9 mouse cellular contexts compared by ENCODE assay signal in the genomic region with DNA sequence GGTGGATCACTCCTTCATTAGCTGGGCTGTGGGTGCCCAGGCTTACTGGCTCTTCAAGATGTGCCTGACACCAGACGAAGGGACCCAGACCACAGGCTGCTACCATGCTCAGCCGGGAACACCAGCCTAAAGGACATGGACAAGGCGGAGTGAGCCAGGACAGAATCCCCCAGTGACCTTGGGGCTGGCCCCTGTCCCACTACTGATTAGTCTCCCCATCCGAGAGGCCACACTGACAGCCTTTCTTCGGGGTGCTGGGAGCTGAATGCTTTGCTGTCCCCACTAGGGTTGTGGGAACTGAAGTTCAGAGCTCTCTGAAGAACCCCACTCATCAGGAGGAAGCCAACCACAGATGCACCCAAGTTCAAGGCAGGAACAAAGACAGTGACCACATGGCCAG. TPM values are rescaled to one million over a fixed set of nuclear protein-coding genes. Genes with fewer than 3 reads are reported as not detected.
DNase-seq lines count a peak whose midpoint lies in the region; ATAC-seq lines count a peak whose summit lies in the region.
"Had no signal": no experiment of that assay in that cellular context is flagged by ENCODE, and none has a peak within 500 bp of the region (broad histone marks: within the 10 kb centered on the region; RNA-seq: fewer than 3 reads in every experiment).

No protein-coding gene starts in this region.

- H3K4me3 ChIP-seq in kidney, embryonic 14.5 days (ENCODE audit: low read length), result peak overlapping the region; percentile 84
- H3K4me3 ChIP-seq in embryonic facial prominence, embryonic 13.5 days, result peak overlapping the region; percentile 84
- peak overlapping the region; percentile 86 for H3K4me3 ChIP-seq in hindbrain, embryonic 13.5 days
- H3K4me3 ChIP-seq in midbrain, embryonic 15.5 days, result peak overlapping the region; percentile 90

- peaks cover 32% of the 10 kb centered on the region for H3K4me1 ChIP-seq in kidney, embryonic 14.5 days (ENCODE audit: control insufficient read depth, insufficient read depth, low read length)
- H3K4me1 ChIP-seq in embryonic facial prominence, embryonic 13.5 days, result peaks cover 48% of the 10 kb centered on the region
- H3K4me1 ChIP-seq in hindbrain, embryonic 13.5 days (replicated peaks), result peaks cover 54% of the 10 kb centered on the region
- H3K4me1 ChIP-seq in midbrain, embryonic 15.5 days, result peaks cover 48% of the 10 kb centered on the region

- ATAC-seq in kidney, embryonic 14.5 days (ENCODE audit: low FRiP score, low TSS enrichment), result no peak
- ATAC-seq in embryonic facial prominence, embryonic 13.5 days (ENCODE audit: insufficient number of reproducible peaks, insufficient read depth, low FRiP score, low TSS enrichment, low read depth), result no peak
- no peak for ATAC-seq in hindbrain, embryonic 13.5 days (ENCODE audit: low FRiP score)
- ATAC-seq in midbrain, embryonic 15.5 days (replicated peaks), result no peak
- ATAC-seq in frontal cortex, adult (ENCODE audit: low TSS enrichment), result no peak
- ATAC-seq: Patski had no signal

- no peaks in the 10 kb centered on the region for H3K27me3 ChIP-seq in kidney, embryonic 14.5 days (ENCODE audit: control insufficient read depth, insufficient read depth, low read length)
- no peaks in the 10 kb centered on the region for H3K27me3 ChIP-seq in embryonic facial prominence, embryonic 13.5 days
- H3K27me3 ChIP-seq in hindbrain, embryonic 13.5 days, result no peaks in the 10 kb centered on the region
- H3K27me3 ChIP-seq in midbrain, embryonic 15.5 days (replicated peaks), result no peaks in the 10 kb centered on the region
- H3K27me3 ChIP-seq: Patski had no signal

- H3K36me3 ChIP-seq in kidney, embryonic 14.5 days (ENCODE audit: control insufficient read depth, insufficient read depth, low read length), result peaks cover 63% of the 10 kb centered on the region
- H3K36me3 ChIP-seq in embryonic facial prominence, embryonic 13.5 days, result peaks cover 72% of the 10 kb centered on the region
- peaks cover 68% of the 10 kb centered on the region for H3K36me3 ChIP-seq in hindbrain, embryonic 13.5 days
- H3K36me3 ChIP-seq in midbrain, embryonic 15.5 days (replicated peaks), result peaks cover 31% of the 10 kb centered on the region

- H3K9me3 ChIP-seq in kidney, embryonic 14.5 days (ENCODE audit: control insufficient read depth, low read length), result no peaks in the 10 kb centered on the region
- no peaks in the 10 kb centered on the region for H3K9me3 ChIP-seq in embryonic facial prominence, embryonic 13.5 days
- H3K9me3 ChIP-seq in hindbrain, embryonic 13.5 days, result no peaks in the 10 kb centered on the region
- no peaks in the 10 kb centered on the region for H3K9me3 ChIP-seq in midbrain, embryonic 15.5 days

- no peak overlapping the region for H3K27ac ChIP-seq in kidney, embryonic 14.5 days (ENCODE audit: low read depth, low read length)
- 0 out of 2 replicates have a peak overlapping the region, but pooled peaks have one; percentile 98 for H3K27ac ChIP-seq in embryonic facial prominence, embryonic 13.5 days
- 0 out of 2 replicates have a peak overlapping the region, but pooled peaks have one; percentile 71 for H3K27ac ChIP-seq in hindbrain, embryonic 13.5 days
- no peak overlapping the region for H3K27ac ChIP-seq in midbrain, embryonic 15.5 days

- no peak for DNase-seq in kidney, postnatal 36 days
- DNase-seq in layer of hippocampus, postnatal 14 days (ENCODE audit: low spot score in 2 of 2), result no peak
- DNase-seq in kidney, postnatal 14 days, result no peak

- 89% methylated on average over 5 of the region's 5 CpGs for WGBS in kidney, embryonic 14.5 days
- WGBS in embryonic facial prominence, embryonic 13.5 days, result 93% methylated on average over 5 of the region's 5 CpGs
- 87% methylated on average over 5 of the region's 5 CpGs for WGBS in hindbrain, embryonic 13.5 days
- WGBS in midbrain, embryonic 15.5 days, result 88% methylated on average over 5 of the region's 5 CpGs

- peak overlapping the region; percentile 98; the same call in 1 of the 2 replicates for H3K9ac ChIP-seq in kidney, embryonic 14.5 days (ENCODE audit: low read depth, low read length)
- peak overlapping the region; percentile 99 for H3K9ac ChIP-seq in embryonic facial prominence, embryonic 13.5 days
- H3K9ac ChIP-seq in hindbrain, embryonic 13.5 days, result peak overlapping the region; percentile 99
- H3K9ac ChIP-seq in midbrain, embryonic 15.5 days, result peak overlapping the region; percentile 99

- peak overlapping the region; percentile 92 for H3K4me2 ChIP-seq in kidney, embryonic 14.5 days (replicated peaks; ENCODE audit: low read depth, low read length)
- H3K4me2 ChIP-seq in embryonic facial prominence, embryonic 13.5 days, result peak overlapping the region; percentile 83
- H3K4me2 ChIP-seq in hindbrain, embryonic 13.5 days, result peak overlapping the region; percentile 92
- H3K4me2 ChIP-seq in midbrain, embryonic 15.5 days, result peak overlapping the region; percentile 87

RNA-seq across cellular contexts. Expression of a gene that starts 1.3 kb away (rescaled TPM):
- polyA plus RNA-seq in kidney, embryonic 14.5 days (2014; fragmentation: Nextera tagmentation; extraction: Ambion mirVana), result 33.3 and 49.1 TPM in 2 replicates
- polyA plus RNA-seq in embryonic facial prominence, embryonic 13.5 days (2015; fragmentation: Nextera tagmentation; extraction: Ambion mirVana), result 76.8 and 85.4 TPM in 2 replicates
- polyA plus RNA-seq in hindbrain, embryonic 13.5 days (2015; fragmentation: Nextera tagmentation; extraction: Ambion mirVana), result 90.0 and 94.1 TPM in 2 replicates
- 113 TPM in 2 replicates for polyA plus RNA-seq in midbrain, embryonic 15.5 days (2015; fragmentation: Nextera tagmentation; extraction: Ambion mirVana)
- 100 to 1,000 TPM; 164 to 178 TPM for total RNA-seq in layer of hippocampus, postnatal 14 days (2021)

RNA-seq across cellular contexts. Expression of a gene that starts 14.5 kb away (rescaled TPM):
- polyA plus RNA-seq in kidney, embryonic 14.5 days (2014; fragmentation: Nextera tagmentation; extraction: Ambion mirVana), result 47.9 and 52.7 TPM in 2 replicates
- 29.3 and 36.7 TPM in 2 replicates for polyA plus RNA-seq in embryonic facial prominence, embryonic 13.5 days (2015; fragmentation: Nextera tagmentation; extraction: Ambion mirVana)
- 40.8 and 44.5 TPM in 2 replicates for polyA plus RNA-seq in hindbrain, embryonic 13.5 days (2015; fragmentation: Nextera tagmentation; extraction: Ambion mirVana)
- 36.6 and 38.4 TPM in 2 replicates for polyA plus RNA-seq in midbrain, embryonic 15.5 days (2015; fragmentation: Nextera tagmentation; extraction: Ambion mirVana)
- 10 to 100 TPM; 47.6 to 52.2 TPM for total RNA-seq in layer of hippocampus, postnatal 14 days (2021)

RNA-seq across cellular contexts. Expression of a gene that starts 20.7 kb away (rescaled TPM):
- 14.3 and 16.4 TPM in 2 replicates for polyA plus RNA-seq in kidney, embryonic 14.5 days (2014; fragmentation: Nextera tagmentation; extraction: Ambion mirVana)
- polyA plus RNA-seq in embryonic facial prominence, embryonic 13.5 days (2015; fragmentation: Nextera tagmentation; extraction: Ambion mirVana), result 23.8 TPM in 2 replicates
- 352 and 355 TPM in 2 replicates for polyA plus RNA-seq in hindbrain, embryonic 13.5 days (2015; fragmentation: Nextera tagmentation; extraction: Ambion mirVana)
- 473 and 487 TPM in 2 replicates for polyA plus RNA-seq in midbrain, embryonic 15.5 days (2015; fragmentation: Nextera tagmentation; extraction: Ambion mirVana)
- 100 to 1,000 TPM; 793 to 809 TPM for total RNA-seq in layer of hippocampus, postnatal 14 days (2021)

RNA-seq across cellular contexts. Expression of a gene that starts 29.6 kb away (rescaled TPM):
- polyA plus RNA-seq in kidney, embryonic 14.5 days (2014; fragmentation: Nextera tagmentation; extraction: Ambion mirVana), result 13.4 and 17.2 TPM in 2 replicates
- polyA plus RNA-seq in embryonic facial prominence, embryonic 13.5 days (2015; fragmentation: Nextera tagmentation; extraction: Ambion mirVana), result 12.5 and 13.8 TPM in 2 replicates
- polyA plus RNA-seq in hindbrain, embryonic 13.5 days (2015; fragmentation: Nextera tagmentation; extraction: Ambion mirVana), result 16.4 and 17.4 TPM in 2 replicates
- 26.4 and 26.9 TPM in 2 replicates for polyA plus RNA-seq in midbrain, embryonic 15.5 days (2015; fragmentation: Nextera tagmentation; extraction: Ambion mirVana)
- total RNA-seq in layer of hippocampus, postnatal 14 days (2021), result 100 to 1,000 TPM; 295 to 297 TPM

RNA-seq across cellular contexts. Expression of a gene that starts 33.0 kb away (rescaled TPM):
- not detected in 2 replicates for polyA plus RNA-seq in kidney, embryonic 14.5 days (2014; fragmentation: Nextera tagmentation; extraction: Ambion mirVana)
- 0.07 and 0.54 TPM in 2 replicates for polyA plus RNA-seq in embryonic facial prominence, embryonic 13.5 days (2015; fragmentation: Nextera tagmentation; extraction: Ambion mirVana)
- polyA plus RNA-seq in hindbrain, embryonic 13.5 days (2015; fragmentation: Nextera tagmentation; extraction: Ambion mirVana), result 0.08 and 0.13 TPM in 2 replicates
- polyA plus RNA-seq in midbrain, embryonic 15.5 days (2015; fragmentation: Nextera tagmentation; extraction: Ambion mirVana), result 0.10 and 0.36 TPM in 2 replicates
- 1 to 10 TPM; 1.5 TPM for total RNA-seq in layer of hippocampus, postnatal 14 days (2021)

Comparison
In these comparisons a context has a peak if more than half of its experiments do, and no peak if none do; other contexts are left out.
1. H3K27ac ChIP-seq: peak in embryonic facial prominence, embryonic 13.5 days (single experiment) and hindbrain, embryonic 13.5 days (single experiment); none in kidney, embryonic 14.5 days (single experiment) and midbrain, embryonic 15.5 days (single experiment).
2. RNA of a gene that starts 20.7 kb away (polyA plus RNA-seq): 473 to 487 TPM in midbrain, embryonic 15.5 days and 352 to 355 TPM in hindbrain, embryonic 13.5 days; 23.8 TPM in embryonic facial prominence, embryonic 13.5 days and 14.3 to 16.4 TPM in kidney, embryonic 14.5 days; every median in the first group is over 10 times any median in the second.
3. Peak in every context shown above with its lines, with median percentiles within 50 percentile points of each other: H3K4me2 ChIP-seq, H3K4me3 ChIP-seq and H3K9ac ChIP-seq.